ENCODE assay signal across 11 mouse cellular contexts in genomic region chr14:121698620-121698950, GRCm38 (mm10).
DNase-seq lines count a peak whose midpoint lies in the region; ATAC-seq lines count a peak whose summit lies in the region.
"Had no signal": no experiment of that assay in that cellular context is flagged by ENCODE, and none has a peak within 500 bp of the region (broad histone marks: within the 10 kb centered on the region; RNA-seq: fewer than 3 reads in every experiment).

No protein-coding gene starts in this region.

- ATAC-seq in heart, embryonic 13.5 days (ENCODE audit: extremely low read depth, insufficient number of reproducible peaks, low FRiP score, low TSS enrichment), result no peak
- ATAC-seq in hindbrain, embryonic 13.5 days (ENCODE audit: low FRiP score), result no peak
- ATAC-seq in midbrain, embryonic 11.5 days (ENCODE audit: low FRiP score), result peak; percentile 10; the same call in 1 of the 2 replicates
- no peak for ATAC-seq in granulocyte monocyte progenitor cell, adult 5-6 weeks (replicated peaks; ENCODE audit: poor library complexity, severe bottlenecking)
- ATAC-seq: CD4-positive, CD25-positive, alpha-beta regulatory T cell, adult 4 months had no signal

- H3K4me3 ChIP-seq in heart, embryonic 13.5 days, result peak overlapping the region; percentile 51
- H3K4me3 ChIP-seq in brown adipose tissue, adult 24 weeks (ENCODE audit: insufficient read depth, low read depth, low read length), result peak overlapping the region; percentile 70
- peak overlapping the region; percentile 33 for H3K4me3 ChIP-seq in hindbrain, embryonic 13.5 days
- peak overlapping the region; percentile 27; the same call in 1 of the 2 replicates for H3K4me3 ChIP-seq in midbrain, embryonic 11.5 days (ENCODE audit: low read depth, low read length)

- no peak for DNase-seq in heart, adult 8-10 months (ENCODE audit: low spot score)
- no peak for DNase-seq in midbrain, embryonic 11.5 days (ENCODE audit: low spot score, missing footprints)
- DNase-seq in embryo, embryonic 10.5 days (ENCODE audit: low spot score), result no peak
- no peak for DNase-seq in right cerebral cortex, postnatal 14 days
- DNase-seq: thymus, postnatal 25 days had no signal

- peak overlapping the region; percentile 78 for H3K9ac ChIP-seq in heart, embryonic 13.5 days
- peak overlapping the region; percentile 69 for H3K9ac ChIP-seq in hindbrain, embryonic 13.5 days
- peak overlapping the region; percentile 69 for H3K9ac ChIP-seq in midbrain, embryonic 11.5 days (ENCODE audit: low read length)

- no peaks in the 10 kb centered on the region for H3K36me3 ChIP-seq in heart, embryonic 13.5 days
- H3K36me3 ChIP-seq in hindbrain, embryonic 13.5 days, result no peaks in the 10 kb centered on the region
- H3K36me3 ChIP-seq in midbrain, embryonic 11.5 days (ENCODE audit: control insufficient read depth, insufficient read depth, low read length), result no peaks in the 10 kb centered on the region

- H3K4me1 ChIP-seq in heart, embryonic 13.5 days, result peaks cover 28% of the 10 kb centered on the region
- H3K4me1 ChIP-seq in brown adipose tissue, adult 24 weeks (ENCODE audit: control insufficient read depth, insufficient read depth, insufficient read length, low read length), result peaks cover 15% of the 10 kb centered on the region
- peaks cover 14% of the 10 kb centered on the region for H3K4me1 ChIP-seq in hindbrain, embryonic 13.5 days (replicated peaks)
- peaks cover 20% of the 10 kb centered on the region for H3K4me1 ChIP-seq in midbrain, embryonic 11.5 days (ENCODE audit: control insufficient read depth, insufficient read depth, low read length)

- H3K27me3 ChIP-seq in heart, embryonic 13.5 days (replicated peaks), result no peaks in the 10 kb centered on the region
- no peaks in the 10 kb centered on the region for H3K27me3 ChIP-seq in hindbrain, embryonic 13.5 days
- H3K27me3 ChIP-seq in midbrain, embryonic 11.5 days (ENCODE audit: control insufficient read depth, insufficient read depth, low read length), result no peaks in the 10 kb centered on the region

- peak overlapping the region; percentile 83 for H3K4me2 ChIP-seq in heart, embryonic 13.5 days
- peak overlapping the region; percentile 57 for H3K4me2 ChIP-seq in hindbrain, embryonic 13.5 days
- peak overlapping the region; percentile 58 for H3K4me2 ChIP-seq in midbrain, embryonic 11.5 days

- peak overlapping the region; percentile 80 for H3K27ac ChIP-seq in heart, embryonic 13.5 days (replicated peaks)
- H3K27ac ChIP-seq in brown adipose tissue, adult 24 weeks (replicated peaks; ENCODE audit: low read depth, low read length), result peak overlapping the region; percentile 29; the same call in 1 of the 2 replicates
- peak overlapping the region; percentile 66; the same call in 1 of the 2 replicates for H3K27ac ChIP-seq in hindbrain, embryonic 13.5 days
- peak overlapping the region; percentile 30 for H3K27ac ChIP-seq in midbrain, embryonic 11.5 days (ENCODE audit: low read depth, low read length)

- H3K9me3 ChIP-seq in heart, embryonic 13.5 days, result no peaks in the 10 kb centered on the region
- H3K9me3 ChIP-seq in hindbrain, embryonic 13.5 days, result no peaks in the 10 kb centered on the region
- H3K9me3 ChIP-seq in midbrain, embryonic 11.5 days (ENCODE audit: control insufficient read depth, low read length), result no peaks in the 10 kb centered on the region
- H3K9me3 ChIP-seq: megakaryocyte, embryonic 14.5 days had no signal

- WGBS in heart, embryonic 13.5 days, result 28% methylated on average over 7 of the region's 7 CpGs
- WGBS in hindbrain, embryonic 13.5 days, result 12% methylated on average over 7 of the region's 7 CpGs
- WGBS in midbrain, embryonic 11.5 days, result 17% methylated on average over 7 of the region's 7 CpGs

Comparison
In these comparisons a context has a peak if more than half of its experiments do, and no peak if none do; other contexts are left out.
1. H3K27ac ChIP-seq: peak in every context shown above with its lines; median percentile 80 in heart, embryonic 13.5 days; 66 in hindbrain, embryonic 13.5 days; 30 in midbrain, embryonic 11.5 days; 29 in brown adipose tissue, adult 24 weeks.